Mouse (Mus musculus): ENCODE results near the gene Ctdsp1.

The Ctdsp1 gene

GRCm38 (mm10) chr1:74390924-74391748 is at the start of gene Ctdsp1:
Gene Ctdsp1, plus strand, starts transcription at chr1:74391509.
- DNase-seq (ENCODE audit: low spot score in 2 of 2) = peak; percentile 86 to 91

- no peak for DNase-seq (ENCODE audit: low spot score in 2 of 2)
These were observed 49.4 kb upstream of the Ctdsp1 start for GRCm38 (mm10) chr1:74341898-74342297.

GRCm38 (mm10) chr1:74342308-74342707 is 49.0 kb upstream of the Ctdsp1 start:
- DNase-seq (ENCODE audit: low spot score in 2 of 2) = no peak

GRCm38 (mm10) chr1:74343161-74343560 is 48.1 kb upstream of the Ctdsp1 start:
- no peak for DNase-seq (ENCODE audit: low spot score in 2 of 2)

GRCm38 (mm10) chr1:74344163-74344916 is 47.0 kb upstream of the Ctdsp1 start:
- DNase-seq (ENCODE audit: low spot score in 2 of 2) = no peak

- DNase-seq (ENCODE audit: low spot score in 2 of 2) = no peak
These were observed 40.0 kb upstream of the Ctdsp1 start for GRCm38 (mm10) chr1:74351185-74351769.

- DNase-seq (ENCODE audit: low spot score in 2 of 2) = no peak
These were observed 38.7 kb upstream of the Ctdsp1 start for GRCm38 (mm10) chr1:74352532-74353096.

GRCm38 (mm10) chr1:74353453-74354229 is 37.7 kb upstream of the Ctdsp1 start:
- DNase-seq (ENCODE audit: low spot score in 2 of 2) = no peak

- DNase-seq (ENCODE audit: low spot score in 2 of 2) = no peak
These were observed 33.8 kb upstream of the Ctdsp1 start for GRCm38 (mm10) chr1:74357531-74357930.

GRCm38 (mm10) chr1:74359952-74360517 is 31.3 kb upstream of the Ctdsp1 start:
- DNase-seq (ENCODE audit: low spot score in 2 of 2) = no peak

- DNase-seq (ENCODE audit: low spot score in 2 of 2) = peak in 1 of 2 experiments; percentile 71
These were observed 29.5 kb upstream of the Ctdsp1 start, which contains the start of gene Catip for GRCm38 (mm10) chr1:74361812-74362211. Gene Catip, plus strand, starts transcription at chr1:74362108.

GRCm38 (mm10) chr1:74362325-74363229 is 28.7 kb upstream of the Ctdsp1 start:
- no peak for DNase-seq (ENCODE audit: low spot score in 2 of 2)

- DNase-seq (ENCODE audit: low spot score in 2 of 2) = no peak
These were observed 27.9 kb upstream of the Ctdsp1 start for GRCm38 (mm10) chr1:74363437-74363836.

- DNase-seq (ENCODE audit: low spot score in 2 of 2) = no peak
These were observed 27.0 kb upstream of the Ctdsp1 start for GRCm38 (mm10) chr1:74364270-74364669.

GRCm38 (mm10) chr1:74367886-74368645 is 23.2 kb upstream of the Ctdsp1 start:
- DNase-seq (ENCODE audit: low spot score in 2 of 2) = no peak

- DNase-seq (ENCODE audit: low spot score in 2 of 2) = no peak
These were observed 21.3 kb upstream of the Ctdsp1 start for GRCm38 (mm10) chr1:74370040-74370439.

- DNase-seq (ENCODE audit: low spot score in 2 of 2) = no peak
These were observed 17.9 kb upstream of the Ctdsp1 start for GRCm38 (mm10) chr1:74373372-74373771.

GRCm38 (mm10) chr1:74374980-74375379 is 16.3 kb upstream of the Ctdsp1 start, which contains the start of gene Slc11a1:
Gene Slc11a1, plus strand, starts transcription at chr1:74375195.
- DNase-seq (ENCODE audit: low spot score in 2 of 2) = no peak

- DNase-seq (ENCODE audit: low spot score in 2 of 2) = no peak
These were observed 15.7 kb upstream of the Ctdsp1 start for GRCm38 (mm10) chr1:74375561-74375960.

Data from cerebellum, postnatal 4 days (tissue).